Mouse (Mus musculus): ENCODE results near the gene Npas3.

The Npas3 gene

GRCm38 (mm10) chr12:53781850-53782552, 533.5 kb downstream of the Npas3 start:
- DNase-seq (ENCODE audit: low read depth, low spot score), result no peak

GRCm38 (mm10) chr12:53789501-53789900, 541.0 kb downstream of the Npas3 start:
- no peak for DNase-seq (ENCODE audit: low read depth, low spot score)

DNA sequence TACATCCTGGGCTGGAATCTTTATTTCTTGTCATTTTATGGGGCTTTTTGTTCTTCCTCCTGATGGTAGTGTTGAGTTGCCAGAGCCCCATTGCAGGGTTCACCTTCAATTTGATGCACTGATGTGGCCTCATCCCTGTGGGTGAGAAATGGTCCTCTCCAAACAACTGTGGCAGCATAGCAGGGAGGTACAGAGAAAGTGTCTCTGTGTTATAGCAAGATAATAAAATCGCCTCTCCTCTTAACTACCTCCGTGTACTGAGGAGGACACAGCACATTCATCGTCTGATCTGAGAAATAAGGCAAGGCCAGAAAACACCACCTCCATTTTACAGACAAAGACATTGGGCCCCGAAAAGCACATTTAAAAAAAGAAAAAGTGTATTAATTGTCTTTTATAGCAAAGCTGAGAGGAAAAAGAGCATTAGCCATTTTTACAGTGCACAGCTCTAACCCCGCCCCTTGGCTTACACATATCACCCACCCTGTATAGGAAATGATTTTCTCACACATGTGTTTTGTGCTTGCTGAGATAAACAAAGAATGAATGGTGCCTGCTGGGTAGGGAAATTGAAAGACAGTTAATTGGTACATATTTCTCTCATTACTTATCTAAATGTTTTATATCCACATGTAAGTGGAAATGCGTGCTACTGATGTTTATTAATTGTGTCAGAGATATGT, 546.4 kb downstream of the Npas3 start:
- DNase-seq (ENCODE audit: low read depth, low spot score), result no peak

- no peak for DNase-seq (ENCODE audit: low read depth, low spot score)
Measured at GRCm38 (mm10) chr12:53801831-53802230, 553.4 kb downstream of the Npas3 start.

GRCm38 (mm10) chr12:53802381-53802780, 553.9 kb downstream of the Npas3 start:
- DNase-seq (ENCODE audit: low read depth, low spot score), result no peak

DNA sequence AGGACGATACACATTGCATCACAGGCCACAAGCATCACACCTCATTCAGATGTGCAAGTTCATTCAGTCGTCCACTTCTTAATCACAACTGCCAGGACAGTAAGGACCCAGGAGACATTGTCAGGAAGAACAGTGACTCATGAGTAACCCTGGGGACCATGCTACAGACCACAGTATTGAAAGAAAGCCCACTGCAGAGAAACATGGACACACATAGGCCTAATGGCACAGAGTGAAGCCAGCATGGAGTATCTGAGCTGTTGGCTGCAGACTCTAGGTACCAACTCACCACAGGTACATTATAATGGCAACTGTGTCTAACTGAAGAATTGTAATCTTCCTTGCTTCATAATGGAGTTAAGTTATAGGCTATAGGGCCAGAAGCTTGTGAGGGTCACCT, 561.6 kb downstream of the Npas3 start:
- no peak for DNase-seq (ENCODE audit: low read depth, low spot score)

DNA sequence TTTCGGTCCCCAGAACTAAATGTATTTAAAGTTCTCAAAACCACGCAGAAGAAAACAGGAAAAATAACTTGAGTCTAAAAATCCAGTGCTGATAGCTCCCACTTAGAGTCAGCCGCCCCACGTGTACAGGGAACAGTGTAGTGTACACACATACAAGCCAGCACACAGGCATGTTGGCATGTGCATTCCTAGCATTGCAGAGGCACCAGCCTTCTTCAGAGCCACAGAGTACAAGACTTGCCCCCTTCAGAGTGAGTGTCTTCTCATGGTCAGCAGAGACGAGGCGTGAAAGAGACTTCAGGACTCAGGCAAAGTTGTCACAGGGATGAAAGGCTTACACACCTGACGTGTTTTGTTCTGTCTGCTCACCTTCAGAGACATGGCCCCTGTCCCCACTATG, 565.8 kb downstream of the Npas3 start:
- no peak for DNase-seq (ENCODE audit: low read depth, low spot score)

DNA sequence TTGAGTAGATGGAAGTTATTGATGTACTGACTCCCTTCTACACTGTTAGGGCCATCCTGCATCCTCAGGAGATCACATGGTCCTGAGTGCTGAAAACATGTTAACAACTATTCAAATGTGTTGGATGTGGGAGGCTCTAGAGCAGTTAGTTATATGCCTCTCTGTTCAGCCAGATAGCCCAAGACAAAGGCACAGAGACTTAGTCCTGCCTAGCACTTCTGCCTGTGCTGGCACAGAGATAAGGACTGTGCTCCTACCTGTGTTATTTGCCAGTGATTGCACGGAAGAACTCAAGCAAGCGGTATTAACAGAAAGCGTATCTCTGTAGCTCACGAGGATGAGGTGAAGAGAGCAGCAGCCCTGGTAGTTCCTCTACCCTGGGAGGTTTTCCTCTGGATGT, 571.5 kb downstream of the Npas3 start:
- DNase-seq (ENCODE audit: low read depth, low spot score), result no peak

DNA sequence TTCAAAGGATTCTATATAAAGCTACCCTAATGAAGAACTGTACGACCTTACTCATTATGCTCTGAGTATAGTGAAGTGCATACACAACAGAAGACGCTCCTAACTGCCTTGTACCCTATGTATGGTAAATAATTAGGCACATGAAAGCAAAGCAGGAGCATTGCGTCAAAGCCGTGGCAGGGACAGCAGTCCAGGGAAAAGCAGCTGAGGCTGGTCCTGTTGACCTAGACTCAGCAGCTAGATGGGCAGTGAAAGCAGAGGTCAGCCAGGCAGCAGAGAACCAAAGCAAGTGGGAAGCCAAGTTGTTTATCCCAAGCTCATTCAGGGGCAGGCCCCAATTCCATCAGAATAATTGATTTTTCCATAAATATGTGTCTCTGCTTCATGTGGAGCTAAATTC, 574.4 kb downstream of the Npas3 start:
- DNase-seq (ENCODE audit: low read depth, low spot score), result no peak

DNA sequence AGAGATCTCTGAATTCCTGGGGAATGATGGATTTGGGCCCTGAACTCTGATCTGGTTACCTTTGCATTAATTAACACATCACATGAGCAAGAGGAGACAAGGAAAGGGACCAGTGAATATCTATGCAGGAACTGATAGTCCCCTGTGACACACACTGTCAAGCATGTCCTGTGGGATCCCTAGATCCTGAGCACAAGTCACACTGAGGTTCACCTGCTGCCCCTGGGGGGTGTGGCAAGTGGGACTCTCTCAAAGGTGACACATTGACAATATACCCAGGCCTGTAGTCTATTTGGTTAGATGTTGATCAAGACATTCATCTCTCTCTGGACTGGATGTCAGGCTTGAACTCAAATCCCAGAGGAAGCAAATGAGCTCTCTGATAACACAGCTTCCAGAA, 576.8 kb downstream of the Npas3 start:
- no peak for DNase-seq (ENCODE audit: low read depth, low spot score)

- DNase-seq (ENCODE audit: low read depth, low spot score), result no peak
Measured at GRCm38 (mm10) chr12:53825898-53826605, 577.6 kb downstream of the Npas3 start.

DNA sequence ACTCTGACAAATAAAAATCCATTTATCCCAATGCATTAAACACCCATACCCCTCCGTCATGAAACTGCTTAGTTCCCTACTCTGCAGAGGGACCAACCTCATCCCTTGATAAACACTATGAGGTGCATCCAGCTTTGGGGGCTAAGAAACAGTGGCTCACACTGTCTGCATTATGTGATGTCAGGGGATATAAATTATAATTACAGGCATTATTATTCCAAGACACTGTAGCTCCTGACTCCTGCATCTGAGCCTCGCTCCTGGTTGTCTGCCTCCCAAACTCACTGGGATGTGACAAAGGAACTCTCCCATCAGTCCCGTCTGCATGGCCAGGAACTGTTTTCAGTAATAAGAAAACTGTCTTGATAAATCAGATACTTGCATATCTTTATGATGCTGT, 578.3 kb downstream of the Npas3 start:
- no peak for DNase-seq (ENCODE audit: low read depth, low spot score)

GRCm38 (mm10) chr12:53832590-53832989, 584.1 kb downstream of the Npas3 start:
- DNase-seq (ENCODE audit: low read depth, low spot score), result no peak

DNA sequence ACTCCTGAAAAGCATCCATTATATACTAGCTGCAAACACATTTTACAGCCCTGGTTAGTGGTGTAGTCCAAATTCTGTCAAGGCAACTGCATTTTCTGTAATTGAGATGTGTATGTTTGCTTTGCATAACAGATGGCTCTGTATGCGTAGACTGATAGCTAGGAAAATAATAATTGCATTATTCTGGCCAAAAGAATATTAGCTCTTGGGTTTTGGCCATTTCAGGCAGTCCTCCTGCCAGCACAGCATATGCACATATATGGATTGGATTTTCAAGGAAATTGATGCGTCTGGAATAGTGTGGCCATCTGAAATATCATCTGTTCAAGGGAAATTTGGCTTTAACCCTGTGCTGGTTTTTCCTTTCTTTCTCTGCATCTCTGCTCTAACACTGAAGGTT, 584.9 kb downstream of the Npas3 start:
- DNase-seq (ENCODE audit: low read depth, low spot score), result no peak

- no peak for DNase-seq (ENCODE audit: low read depth, low spot score)
Measured at GRCm38 (mm10) chr12:53836031-53836790, 587.7 kb downstream of the Npas3 start.

DNA sequence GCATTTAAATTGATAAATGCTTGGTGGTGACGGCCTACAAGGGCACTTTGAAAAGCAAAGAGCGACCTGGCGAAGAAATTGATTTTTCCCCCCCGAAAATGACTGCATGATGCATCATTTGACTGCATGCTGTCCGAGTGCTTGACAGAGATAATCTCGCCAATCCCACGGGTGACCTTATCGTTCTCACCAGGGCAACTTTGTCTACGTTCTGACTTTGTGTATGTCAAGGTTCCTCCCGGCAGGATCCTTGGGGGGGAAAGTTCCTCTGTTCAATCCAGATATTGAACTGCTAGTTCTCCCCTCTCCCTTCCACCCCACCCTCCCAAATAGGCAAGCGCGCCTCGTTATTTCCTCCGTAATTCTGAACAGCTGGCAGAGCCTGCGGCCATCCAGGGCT, 588.9 kb downstream of the Npas3 start:
- DNase-seq (ENCODE audit: low read depth, low spot score), result no peak

DNA sequence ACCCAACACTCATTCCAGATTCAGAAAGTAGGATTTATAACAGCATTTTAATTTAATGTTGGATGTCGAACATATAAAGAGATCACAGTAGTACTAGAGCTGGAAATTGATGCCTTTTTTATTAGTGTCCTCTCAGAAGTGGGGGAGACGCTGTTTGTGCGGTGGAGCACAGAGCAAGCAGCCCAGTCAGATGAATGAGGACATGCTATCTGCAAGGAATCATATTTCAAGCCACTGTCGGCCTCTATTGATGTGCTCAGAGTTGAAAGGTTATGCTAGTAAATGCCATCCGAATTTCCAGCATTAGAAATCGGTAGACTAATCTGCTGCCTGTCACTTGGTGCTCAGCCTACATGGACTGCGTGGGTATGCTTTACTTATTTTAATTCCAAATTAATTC, 590.1 kb downstream of the Npas3 start:
- no peak for DNase-seq (ENCODE audit: low read depth, low spot score)

DNA sequence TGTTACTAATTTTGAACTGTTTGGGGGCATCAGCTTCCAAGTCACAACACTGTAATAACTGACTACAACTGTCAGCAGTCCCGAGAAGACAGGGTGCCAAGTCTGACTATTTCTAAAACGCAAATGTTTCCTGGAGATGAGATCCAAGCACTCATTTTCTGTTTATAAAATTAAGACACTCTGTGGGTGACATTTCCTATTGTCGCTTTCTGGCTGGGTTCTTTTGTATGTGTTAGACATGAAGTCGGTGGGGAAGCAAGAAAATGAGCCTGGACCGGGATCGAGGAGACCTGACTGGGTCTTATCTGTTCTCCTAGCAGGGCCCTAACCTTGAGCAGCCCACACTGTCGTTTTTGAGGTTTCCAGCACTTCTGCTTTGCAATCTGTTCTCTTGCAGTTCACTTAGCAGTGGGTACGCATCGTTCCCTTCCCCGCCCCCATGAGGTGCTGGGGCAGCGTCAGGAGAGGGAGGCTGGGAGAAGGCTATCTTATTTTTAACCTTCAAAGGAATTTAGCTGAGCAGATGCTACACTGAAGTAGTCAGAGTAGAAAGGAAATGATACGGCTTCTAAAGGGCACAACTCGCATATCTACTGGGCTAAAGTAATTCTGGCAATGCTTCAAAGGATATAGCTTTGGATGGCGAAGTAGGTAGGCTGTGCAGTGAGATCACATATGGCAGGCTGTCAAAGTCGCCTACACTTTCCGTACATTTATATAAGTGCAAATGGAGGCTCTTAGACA, 593.6 kb downstream of the Npas3 start:
- DNase-seq (ENCODE audit: low read depth, low spot score), result no peak

DNA sequence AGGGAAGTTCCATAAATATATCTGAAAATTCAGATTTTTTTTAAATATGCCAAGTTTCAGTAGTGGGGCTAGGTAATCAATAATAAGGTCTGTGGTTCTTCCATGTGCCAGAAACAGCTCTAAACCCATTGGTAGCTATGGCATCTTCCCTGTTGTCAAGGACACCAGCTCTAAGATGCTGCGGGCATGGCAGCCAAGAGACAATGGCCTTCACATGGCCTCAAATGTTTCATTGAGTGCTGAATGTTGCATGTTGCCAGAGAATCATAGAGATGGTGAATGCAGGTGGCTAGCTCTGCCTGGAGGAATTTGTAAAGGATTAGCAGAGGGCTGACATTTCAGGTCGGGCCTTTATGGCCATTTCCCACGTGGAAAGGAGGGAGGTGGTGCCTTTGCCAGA, 595.1 kb downstream of the Npas3 start:
- DNase-seq (ENCODE audit: low read depth, low spot score), result no peak

DNA sequence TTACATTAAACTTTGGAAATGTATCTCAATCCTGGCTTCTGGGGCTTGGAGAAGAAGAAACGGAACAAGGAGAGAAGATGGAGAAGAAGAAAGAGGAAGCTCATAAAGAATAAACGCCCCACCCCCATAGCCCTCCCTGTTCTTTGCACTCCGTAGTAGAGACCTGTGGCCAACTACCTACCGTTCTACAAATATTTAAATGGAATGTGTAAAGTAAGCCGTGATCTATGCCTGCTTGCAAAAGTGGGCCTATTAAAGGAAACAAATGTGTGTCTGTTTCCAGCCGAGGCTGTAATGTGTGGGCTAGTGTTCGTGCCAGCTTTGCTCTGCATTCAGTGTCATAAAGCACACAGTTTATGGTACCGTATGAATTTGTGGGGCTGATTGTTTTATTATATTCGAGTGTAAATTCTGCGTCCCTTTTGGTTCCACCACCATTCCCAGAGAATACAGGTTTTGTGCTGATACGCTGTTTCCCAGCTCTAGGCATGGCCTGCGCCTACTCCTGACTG, 597.7 kb downstream of the Npas3 start:
- peak; percentile 40 for DNase-seq (ENCODE audit: low read depth, low spot score)

DNA sequence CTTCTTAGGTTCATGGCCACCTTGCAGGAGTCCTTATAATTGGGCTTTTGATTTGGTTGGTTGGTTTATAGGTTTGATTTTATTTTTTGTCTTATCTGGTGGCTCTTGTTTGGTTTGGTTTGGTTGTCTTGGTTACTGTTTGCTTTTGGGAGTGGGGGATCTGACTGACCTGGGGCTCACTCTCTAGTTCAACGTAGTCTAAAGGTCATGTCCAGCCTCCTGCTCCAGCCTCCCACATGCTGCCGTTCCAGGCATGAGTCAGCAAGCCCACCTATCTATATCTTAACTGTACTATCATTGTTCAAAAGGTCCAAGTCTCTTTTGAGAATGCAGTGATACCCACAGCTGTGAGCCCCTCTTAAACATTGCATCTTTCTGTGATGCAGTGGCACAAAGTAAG, 600.8 kb downstream of the Npas3 start:
- DNase-seq (ENCODE audit: low read depth, low spot score), result no peak

All from forelimb bud, embryonic 11.5 days (tissue).